Mouse (Mus musculus) forebrain, embryonic 11.5 days (tissue): ENCODE data around the gene Ccdc28b. TPM values are rescaled to one million over a fixed set of nuclear protein-coding genes. Genes with fewer than 3 reads are reported as not detected.

Experiments
- ATAC-seq: fragments of 200-750 bp; cut with Nextera tagmentation; replicated peaks from 2 replicates; pipeline ENCODE4 v1.8.0; 2017; ENCODE audit warnings: moderate TSS enrichment; ENCODE audit not compliant: low FRiP score
- DNase-seq: peaks from one replicate; pipeline ENCODE4 v3.0.0-alpha.2; 2017; ENCODE audit warnings: low spot score
- H3K27ac ChIP-seq: fragments of 300-500 bp; sonication (generic); 2 replicates; pipeline ENCODE4 v1.5.1; 2014; ENCODE audit warnings: low read depth, low read length
- H3K27me3 ChIP-seq: fragments of 300-500 bp; sonication (generic); 2 replicates; pipeline ENCODE4 v1.6.1; 2014; ENCODE audit warnings: mild to moderate bottlenecking, low read length, mixed read lengths; ENCODE audit not compliant: control insufficient read depth, insufficient read depth
- H3K36me3 ChIP-seq: fragments of 300-500 bp; sonication (generic); 2 replicates; pipeline ENCODE4 v1.6.1; 2014; ENCODE audit warnings: mild to moderate bottlenecking, low read length, moderate library complexity, mixed read lengths; ENCODE audit not compliant: control insufficient read depth, insufficient read depth
- H3K4me1 ChIP-seq: fragments of 300-500 bp; sonication (generic); replicated peaks from 2 replicates; pipeline ENCODE4 v1.6.1; 2014; ENCODE audit warnings: low read length, mixed read lengths; ENCODE audit not compliant: control insufficient read depth, insufficient read depth
- H3K4me2 ChIP-seq: fragments of 300-500 bp; sonication (generic); 2 replicates; pipeline ENCODE4 v1.6.1; 2014; ENCODE audit warnings: low read depth, mild to moderate bottlenecking, low read length, moderate library complexity, mixed read lengths; ENCODE audit not compliant: severe bottlenecking
- H3K4me3 ChIP-seq: fragments of 300-500 bp; sonication (generic); 2 replicates; pipeline ENCODE4 v1.5.1; 2014; ENCODE audit warnings: low read depth, low read length
- H3K9ac ChIP-seq: fragments of 300-500 bp; sonication (generic); 2 replicates; pipeline ENCODE4 v1.6.1; 2014; ENCODE audit warnings: low read length
- H3K9me3 ChIP-seq: fragments of 300-500 bp; sonication (generic); 2 replicates; pipeline ENCODE4 v1.6.1; 2016; ENCODE audit warnings: low read length, mixed read lengths; ENCODE audit not compliant: control insufficient read depth
- WGBS: fragments of 180-500 bp; shearing (Covaris S2); extraction: QIAGEN DNeasy Blood & Tissue Kit; methylation state at CpG from one replicate; pipeline ENCODE4 v1.1.7; 2014; 5-methylcytosine and 5-hydroxymethylcytosine counted together
- polyA plus RNA-seq: library from polyadenylated mRNA; unstranded; fragments of >200 nt; fragmentation: Nextera tagmentation; extraction: Ambion mirVana; gene quantifications from 2 replicates; pipeline ENCODE4 v1.2.1, GENCODE M21; 2014

Gene Ccdc28b
- polyA plus RNA-seq, 1 experiment from 2014 or later, result 57.6 TPM

DNA sequence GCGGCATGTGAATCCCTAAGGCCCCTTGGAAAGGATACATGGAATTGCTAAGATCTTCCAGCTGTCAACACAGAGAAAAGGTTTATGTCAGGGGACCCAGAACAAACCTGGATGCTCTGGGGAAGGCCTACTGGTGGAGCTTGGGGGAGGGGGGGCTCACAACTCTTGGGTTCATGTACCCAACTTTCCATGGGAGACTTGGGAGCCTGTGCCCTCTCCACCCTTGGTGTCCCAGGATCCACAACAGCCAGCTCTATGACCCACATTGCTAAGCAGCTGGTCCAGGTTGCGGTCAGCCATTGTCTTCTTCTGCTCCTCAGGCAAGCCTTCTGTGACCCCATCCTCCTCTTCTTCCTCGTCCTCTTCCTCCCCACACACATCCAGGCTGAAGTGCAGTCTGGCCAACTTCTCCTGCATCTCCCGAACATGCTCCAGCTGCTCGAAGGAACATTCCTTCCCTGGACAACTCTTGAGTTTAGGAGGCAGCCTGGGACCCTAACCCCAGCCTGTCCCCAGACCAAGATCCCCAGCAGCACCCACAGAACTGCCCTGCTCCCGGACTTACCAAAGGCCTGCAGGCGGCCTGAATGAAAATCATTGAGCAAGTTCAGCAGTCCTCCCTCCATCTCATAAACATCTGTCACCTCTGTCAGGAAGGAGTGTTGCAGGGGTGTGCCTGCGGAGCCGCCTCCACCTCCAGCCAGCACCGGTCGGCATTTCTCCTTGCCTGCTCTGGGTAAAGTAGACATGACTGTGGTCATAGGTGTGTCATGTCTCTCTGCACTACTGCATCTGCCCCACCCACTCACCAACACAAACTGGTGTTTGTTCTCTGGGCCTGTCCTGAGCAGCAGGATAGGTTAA lies 3.1 kb downstream of the Ccdc28b start:
- no peak overlapping the region for H3K4me3 ChIP-seq
- H3K27me3 ChIP-seq, result no peaks in the 10 kb centered on the region
- H3K9ac ChIP-seq, result no peak overlapping the region
- H3K4me2 ChIP-seq, result no peak overlapping the region
- H3K27ac ChIP-seq, result no peak overlapping the region
- H3K4me1 ChIP-seq, result peaks cover 31% of the 10 kb centered on the region
- peaks cover 3% of the 10 kb centered on the region; the same call in 1 of the 2 replicates for H3K36me3 ChIP-seq
- 90% methylated on average over 11 of the region's 11 CpGs for WGBS
- H3K9me3 ChIP-seq, result no peaks in the 10 kb centered on the region
- no peak for ATAC-seq
- no peak for DNase-seq

DNA sequence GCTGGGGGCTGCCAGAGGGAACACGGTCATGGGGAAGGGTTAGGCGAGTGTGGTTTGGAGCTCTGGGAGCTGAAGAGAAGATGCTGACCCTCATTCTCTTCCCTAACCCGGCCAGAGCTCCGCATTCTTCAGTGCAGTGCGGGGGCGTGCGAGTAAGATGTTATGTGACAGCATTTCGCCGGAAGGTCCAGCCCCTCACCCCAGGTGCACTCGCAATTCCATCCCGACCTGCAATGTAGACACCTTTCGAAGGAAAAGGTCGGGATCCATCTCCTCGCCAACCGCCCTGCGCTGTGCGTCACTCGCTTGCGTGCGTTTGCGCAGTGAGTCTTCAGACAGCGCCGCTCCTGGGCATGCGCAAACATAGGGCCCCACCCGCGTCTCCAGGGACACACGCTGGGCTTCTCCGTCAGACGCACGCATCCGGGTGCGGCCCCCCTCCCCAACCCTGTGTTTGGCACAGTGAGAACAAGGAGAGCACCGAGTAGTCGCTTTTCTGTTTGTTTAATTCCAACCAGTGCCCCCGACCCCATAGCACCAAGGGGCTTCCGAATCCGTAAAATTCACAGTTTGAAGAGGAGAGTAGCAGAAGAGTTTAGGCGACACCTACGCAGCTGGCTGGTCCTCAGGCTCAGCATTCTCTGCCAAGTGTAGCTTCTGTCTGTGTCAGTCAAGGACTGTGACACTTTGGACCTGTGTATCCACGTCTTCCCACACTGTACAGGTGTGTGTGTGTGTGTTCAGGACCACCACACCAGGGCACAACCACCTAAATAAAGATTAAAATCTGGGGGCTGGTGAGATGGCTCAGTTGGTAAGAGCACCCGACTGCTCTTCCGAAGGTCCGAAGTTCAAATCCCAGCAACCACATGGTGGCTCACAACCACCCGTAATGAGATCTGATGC lies 4.7 kb downstream of the Ccdc28b start, which contains the start of gene Iqcc:
Gene Iqcc, minus strand, starts transcription at position 314 of the 906 bp plus-strand sequence.
- H3K9me3 ChIP-seq, result no peaks in the 10 kb centered on the region
- H3K9ac ChIP-seq, result peak within 1 kb of the TSS; percentile 90
- peak within 1 kb of the TSS; percentile 93 for H3K4me2 ChIP-seq
- peak; percentile 89 for ATAC-seq
- peak within 1 kb of the TSS; percentile 59 for H3K27ac ChIP-seq
- H3K4me1 ChIP-seq, result peaks cover 16% of the 10 kb centered on the region
- H3K36me3 ChIP-seq, result peaks cover 3% of the 10 kb centered on the region; the same call in 1 of the 2 replicates
- peak; percentile 95 for DNase-seq
- H3K4me3 ChIP-seq, result peak within 1 kb of the TSS; percentile 65
- WGBS, result 5% methylated on average over 43 of the region's 44 CpGs
- no peaks in the 10 kb centered on the region for H3K27me3 ChIP-seq

DNA sequence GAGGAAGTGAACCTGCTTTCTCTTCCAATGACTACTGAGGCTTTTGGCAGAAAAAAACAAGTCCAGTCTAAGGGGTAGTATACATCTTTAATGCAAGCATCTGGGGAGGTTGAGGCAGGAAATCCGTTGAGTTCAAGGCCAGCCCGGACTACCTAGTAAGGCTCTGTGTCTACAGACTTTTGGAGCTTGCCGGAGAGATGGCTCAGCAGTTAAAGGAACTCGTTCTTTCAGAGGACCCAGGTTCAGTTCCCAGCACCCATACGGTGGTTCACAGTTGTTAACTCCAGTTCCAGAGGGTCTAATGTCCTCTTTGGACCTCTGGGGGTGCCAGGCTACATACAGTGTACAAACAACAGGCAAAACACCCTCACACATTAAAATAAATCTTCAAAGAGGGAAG lies 5.7 kb downstream of the Ccdc28b start:
- H3K27ac ChIP-seq, result no peak overlapping the region
- WGBS, result 98% methylated on average over 5 of the region's 5 CpGs

DNA sequence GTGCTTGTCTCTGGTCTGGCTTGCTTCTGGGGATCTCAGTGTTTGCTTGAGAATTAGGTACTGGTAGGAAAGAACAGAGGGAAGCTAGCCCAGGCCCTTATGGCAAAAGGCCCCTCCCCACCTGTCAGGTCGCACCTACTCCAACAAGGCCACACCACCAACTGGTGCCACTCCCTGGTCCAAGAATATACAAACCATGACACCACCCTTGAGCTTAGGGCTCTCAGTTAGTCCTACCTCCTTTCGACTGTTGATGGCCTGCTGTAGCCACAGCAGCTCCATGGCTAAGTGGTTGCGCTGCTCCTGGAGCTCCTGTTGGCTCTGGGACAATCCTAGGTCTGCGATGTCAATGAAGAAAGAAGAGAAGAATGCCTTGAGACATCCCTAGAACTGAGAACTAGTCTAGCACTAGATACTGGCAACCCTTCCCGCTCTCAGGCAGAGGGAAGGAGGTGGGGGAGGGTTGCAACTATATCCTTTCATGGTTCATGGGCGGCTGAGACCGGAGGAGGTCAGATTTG lies 6.6 kb downstream of the Ccdc28b start:
- H3K4me2 ChIP-seq, result no peak overlapping the region
- H3K4me3 ChIP-seq, result no peak overlapping the region
- WGBS, result 96% methylated on average over 7 of the region's 7 CpGs
- H3K27me3 ChIP-seq, result no peaks in the 10 kb centered on the region
- H3K4me1 ChIP-seq, result peaks cover 7% of the 10 kb centered on the region
- H3K27ac ChIP-seq, result no peak overlapping the region
- H3K9ac ChIP-seq, result no peak overlapping the region
- ATAC-seq (no peak), DNase-seq (no peak)
- H3K9me3 ChIP-seq, result no peaks in the 10 kb centered on the region
- H3K36me3 ChIP-seq, result peaks cover 3% of the 10 kb centered on the region; the same call in 1 of the 2 replicates

More for the DNA sequence above, 5.7 kb downstream of the Ccdc28b start:
- DNase-seq (no peak), ATAC-seq (no peak)
- H3K4me3 ChIP-seq, result peak overlapping the region; percentile 65
- H3K9me3 ChIP-seq, result no peaks in the 10 kb centered on the region
- H3K4me1 ChIP-seq, result peaks cover 11% of the 10 kb centered on the region
- H3K9ac ChIP-seq, result peak overlapping the region; percentile 90
- peaks cover 3% of the 10 kb centered on the region; the same call in 1 of the 2 replicates for H3K36me3 ChIP-seq
- H3K4me2 ChIP-seq, result peak overlapping the region; percentile 93
- H3K27me3 ChIP-seq, result no peaks in the 10 kb centered on the region

DNA sequence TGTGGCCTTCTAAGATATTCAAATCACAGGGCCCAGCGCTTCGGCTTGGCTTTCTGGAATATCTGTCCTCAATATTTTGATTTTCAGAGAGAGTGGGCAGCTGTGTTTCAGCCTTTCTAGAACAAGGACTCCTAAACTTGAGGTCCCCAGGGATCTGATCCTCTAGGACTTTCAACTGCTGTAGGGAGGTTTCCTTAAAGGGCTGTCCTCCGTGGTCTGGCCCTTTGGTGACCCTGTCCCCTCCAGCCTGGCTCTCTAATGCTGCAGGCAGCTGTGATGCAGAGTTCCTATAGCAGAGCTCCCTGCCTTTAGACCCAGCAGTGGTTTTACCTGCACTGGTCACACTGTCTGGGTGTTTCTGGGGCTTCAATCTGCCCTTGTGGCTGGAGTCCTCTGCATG lies 7.1 kb downstream of the Ccdc28b start:
- no peak overlapping the region for H3K9ac ChIP-seq
- no peaks in the 10 kb centered on the region for H3K9me3 ChIP-seq
- DNase-seq, result no peak
- no peak overlapping the region for H3K4me3 ChIP-seq
- H3K4me2 ChIP-seq, result no peak overlapping the region
- peaks cover 7% of the 10 kb centered on the region for H3K4me1 ChIP-seq
- H3K36me3 ChIP-seq, result peaks cover 3% of the 10 kb centered on the region; the same call in 1 of the 2 replicates
- no peak overlapping the region for H3K27ac ChIP-seq
- ATAC-seq, result no peak
- WGBS, result 95% methylated on average over 3 of the region's 3 CpGs
- H3K27me3 ChIP-seq, result no peaks in the 10 kb centered on the region

DNA sequence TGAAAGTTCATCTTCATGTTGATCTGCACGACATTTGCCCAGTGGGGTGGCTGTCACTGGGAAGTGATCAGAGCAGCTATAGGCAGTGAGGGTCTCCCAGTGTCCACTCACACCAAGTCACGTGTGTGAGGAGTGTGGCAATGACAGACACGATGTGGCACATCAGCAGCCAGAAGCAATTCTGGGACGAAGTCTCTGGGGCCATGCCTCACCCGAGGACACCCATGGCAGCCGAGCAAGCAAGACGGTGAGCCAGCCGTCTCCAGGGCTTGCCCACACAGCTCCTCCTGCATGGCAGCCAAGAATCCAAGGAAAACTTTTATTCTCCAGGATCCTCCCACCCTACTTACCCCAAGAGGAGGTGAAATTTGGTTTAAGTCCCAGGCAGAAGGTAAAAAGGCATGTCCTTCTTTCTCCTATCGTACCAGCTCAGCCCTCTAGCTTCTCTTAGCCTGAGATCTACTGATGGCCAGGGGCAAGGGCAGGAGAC lies 7.9 kb downstream of the Ccdc28b start:
- Histone ChIP-seq H3K27me3 (no peaks in the 10 kb centered on the region), H3K36me3 (peaks cover 3% of the 10 kb centered on the region; the same call in 1 of the 2 replicates), H3K4me1 (peaks cover 7% of the 10 kb centered on the region), H3K4me3 (no peak overlapping the region), H3K9ac (no peak overlapping the region), H3K27ac (no peak overlapping the region), H3K4me2 (no peak overlapping the region), H3K9me3 (no peaks in the 10 kb centered on the region)
- ATAC-seq (no peak), DNase-seq (no peak)
- WGBS, result 91% methylated on average over 9 of the region's 9 CpGs

DNA sequence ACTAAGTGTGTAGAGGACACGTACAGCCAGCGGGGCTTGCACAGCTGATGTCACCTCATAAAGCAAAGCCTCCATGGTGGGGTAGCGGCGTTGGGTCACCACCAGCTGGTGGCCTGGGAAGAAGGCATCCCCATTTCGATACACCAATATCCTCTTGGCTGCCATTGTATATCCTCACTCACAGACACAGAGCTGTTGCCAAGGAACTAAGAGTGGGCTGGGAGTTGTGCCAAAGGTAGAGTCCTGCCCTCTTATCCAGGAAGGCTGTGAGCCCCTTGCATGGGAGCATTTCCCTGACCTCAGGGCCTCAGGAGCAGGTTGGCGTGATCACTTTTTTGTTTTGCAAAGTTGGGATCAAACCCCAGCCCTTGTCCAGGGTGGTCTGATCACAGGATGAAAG lies 9.7 kb downstream of the Ccdc28b start, which contains the start of gene Dcdc2b:
Gene Dcdc2b, minus strand, starts transcription at position 165 of the 400 bp plus-strand sequence.
- DNase-seq, result no peak
- no peaks in the 10 kb centered on the region for H3K27me3 ChIP-seq
- ATAC-seq, result no peak
- H3K4me1 ChIP-seq, result peaks cover 7% of the 10 kb centered on the region
- H3K4me2 ChIP-seq, result no peak within 1 kb of the TSS
- H3K36me3 ChIP-seq, result peaks cover 3% of the 10 kb centered on the region; the same call in 1 of the 2 replicates
- 84% methylated on average over 6 of the region's 6 CpGs for WGBS
- no peak within 1 kb of the TSS for H3K9ac ChIP-seq
- no peak within 1 kb of the TSS for H3K4me3 ChIP-seq
- H3K9me3 ChIP-seq, result no peaks in the 10 kb centered on the region
- H3K27ac ChIP-seq, result no peak within 1 kb of the TSS

DNA sequence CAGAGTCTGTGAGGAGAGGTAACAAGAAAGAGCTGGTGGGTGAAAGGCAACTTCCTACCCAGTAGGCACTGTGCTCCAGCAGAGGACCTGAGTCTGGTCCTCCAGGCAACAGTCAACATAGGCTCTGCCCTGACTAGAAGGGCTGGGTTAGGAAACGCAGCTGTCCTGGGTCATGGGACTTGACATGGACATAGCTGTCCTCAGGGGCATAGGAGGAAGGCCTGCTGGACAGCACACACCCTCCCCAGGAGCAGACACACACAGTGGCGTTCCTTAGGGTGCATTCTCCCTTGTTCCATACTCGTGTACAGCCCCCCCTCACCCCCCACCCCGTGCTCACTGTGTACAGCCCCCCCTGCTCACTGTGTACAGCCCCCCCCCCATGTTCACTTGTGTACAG lies 13.3 kb downstream of the Ccdc28b start:
- Histone ChIP-seq H3K9me3 (no peaks in the 10 kb centered on the region), H3K27ac (no peak overlapping the region), H3K4me2 (no peak overlapping the region), H3K4me3 (no peak overlapping the region), H3K36me3 (peaks cover 4% of the 10 kb centered on the region; the same call in 1 of the 2 replicates), H3K27me3 (no peaks in the 10 kb centered on the region), H3K4me1 (no peaks in the 10 kb centered on the region), H3K9ac (no peak overlapping the region)
- DNase-seq, result no peak
- WGBS, result 55% methylated on average over 4 of the region's 4 CpGs
- ATAC-seq, result no peak
